Mouse (Mus musculus) forebrain, postnatal 0 days (tissue): ENCODE results near the gene Zfp536. TPM values are rescaled to one million over a fixed set of nuclear protein-coding genes. Genes with fewer than 3 reads are reported as not detected.
A peak's percentile ranks its signal among the peaks of the same experiment; 100 is the strongest.
"Not testable (repeated sequence)": the region's sequence is repeated elsewhere in the genome, so short reads cannot be mapped to it uniquely, and the experiment has no call there.

ENCODE experiments used
- ATAC-seq: fragments of 200-750 bp; cut with Nextera tagmentation; 2 replicates; pipeline ENCODE4 v1.8.0; 2017; ENCODE audit warnings: mild to moderate bottlenecking, moderate library complexity
- DNase-seq: peaks from one replicate; pipeline ENCODE4 v3.0.0-alpha.2; 2015
- H3K27ac ChIP-seq: fragments of 300-500 bp; sonication (generic); 2 replicates; pipeline ENCODE4 v1.5.1; 2014; ENCODE audit warnings: low read depth, mild to moderate bottlenecking, antibody characterized with exemption, low read length, moderate library complexity, mixed read lengths
- H3K27me3 ChIP-seq: fragments of 300-500 bp; sonication (generic); 2 replicates; pipeline ENCODE4 v1.6.1; 2014; ENCODE audit warnings: mild to moderate bottlenecking, low read length, mixed read lengths; ENCODE audit not compliant: insufficient read depth
- H3K36me3 ChIP-seq: fragments of 300-500 bp; sonication (generic); 2 replicates; pipeline ENCODE4 v1.6.1; 2014; ENCODE audit warnings: mild to moderate bottlenecking, moderate library complexity; ENCODE audit not compliant: insufficient read depth
- H3K4me1 ChIP-seq: fragments of 300-500 bp; sonication (generic); 2 replicates; pipeline ENCODE4 v1.6.1; 2014; ENCODE audit warnings: antibody characterized with exemption; ENCODE audit not compliant: insufficient read depth
- H3K4me2 ChIP-seq: fragments of 300-500 bp; sonication (generic); 2 replicates; pipeline ENCODE4 v1.6.1; 2014; ENCODE audit warnings: low read depth, mild to moderate bottlenecking, moderate library complexity
- H3K4me3 ChIP-seq: fragments of 300-500 bp; sonication (generic); 2 replicates; pipeline ENCODE4 v1.5.1; 2014; ENCODE audit warnings: low read depth, low read length, mixed read lengths
- H3K9ac ChIP-seq: fragments of 300-500 bp; sonication (generic); 2 replicates; pipeline ENCODE4 v1.6.1; 2014; ENCODE audit warnings: mild to moderate bottlenecking
- H3K9me3 ChIP-seq: fragments of 300-500 bp; sonication (generic); 2 replicates; pipeline ENCODE4 v1.6.1; 2016; ENCODE audit warnings: low read length
- CTCF ChIP-seq: sonication (generic); IDR thresholded peaks from 2 replicates; pipeline ENCODE4 v1.5.1; 2016; ENCODE audit warnings: antibody characterized with exemption, control low read depth, low read depth
- WGBS: fragments of 180-500 bp; shearing (Covaris S2); extraction: QIAGEN DNeasy Blood & Tissue Kit; methylation state at CpG from one replicate; pipeline ENCODE4 v1.1.7; 2014; 5-methylcytosine and 5-hydroxymethylcytosine counted together
- polyA plus RNA-seq: library from polyadenylated mRNA; unstranded; fragments of >200 nt; fragmentation: Nextera tagmentation; extraction: Ambion mirVana; gene quantifications from 2 replicates; pipeline ENCODE4 v1.2.1, GENCODE M21; 2015
- total RNA-seq: library from RNA; depleted of rRNA; stranded (reverse); fragments of >200 nt; gene quantifications from 2 replicates; pipeline ENCODE4 v1.2.3, GENCODE M21; 2014

The Zfp536 gene
- total and polyA plus RNA-seq, 2 experiments from 2014 or later = 17.0 to 34.9 TPM

GRCm38 (mm10) chr7:37718671-37719402, 54.6 kb downstream of the Zfp536 start:
- WGBS = 55% methylated on average over 15 of the region's 15 CpGs
- no peak overlapping the region for H3K27ac ChIP-seq
- H3K9me3 ChIP-seq = no peaks in the 10 kb centered on the region
- ATAC-seq = peak; percentile 24; the same call in 1 of the 2 replicates
- peaks cover 9% of the 10 kb centered on the region; the same call in 1 of the 2 replicates for H3K4me1 ChIP-seq
- no peaks in the 10 kb centered on the region for H3K36me3 ChIP-seq
- no peak for TF ChIP-seq CTCF
- H3K4me3 ChIP-seq = no peak overlapping the region
- H3K27me3 ChIP-seq = no peaks in the 10 kb centered on the region
- H3K4me2 ChIP-seq = no peak overlapping the region
- no peak for DNase-seq
- no peak overlapping the region for H3K9ac ChIP-seq

GRCm38 (mm10) chr7:37717071-37717470, 56.4 kb downstream of the Zfp536 start:
- Histone ChIP-seq H3K9ac (no peak overlapping the region), H3K27me3 (no peaks in the 10 kb centered on the region), H3K9me3 (no peaks in the 10 kb centered on the region), H3K36me3 (no peaks in the 10 kb centered on the region), H3K4me1 (no peaks in the 10 kb centered on the region), H3K27ac (no peak overlapping the region), H3K4me2 (no peak overlapping the region), H3K4me3 (no peak overlapping the region)
- WGBS = 74% methylated on average over 7 of the region's 7 CpGs
- no peak for TF ChIP-seq CTCF
- no peak for DNase-seq
- no peak for ATAC-seq

GRCm38 (mm10) chr7:37716626-37717025, 56.8 kb downstream of the Zfp536 start:
- H3K27me3 ChIP-seq = no peaks in the 10 kb centered on the region
- no peak overlapping the region for H3K4me2 ChIP-seq
- no peaks in the 10 kb centered on the region for H3K9me3 ChIP-seq
- H3K27ac ChIP-seq = no peak overlapping the region
- ATAC-seq = no peak
- no peak overlapping the region for H3K4me3 ChIP-seq
- H3K4me1 ChIP-seq = no peaks in the 10 kb centered on the region
- no peak for DNase-seq
- 64% methylated on average over 7 of the region's 7 CpGs for WGBS
- no peaks in the 10 kb centered on the region for H3K36me3 ChIP-seq
- no peak for TF ChIP-seq CTCF
- H3K9ac ChIP-seq = no peak overlapping the region

GRCm38 (mm10) chr7:37704464-37704863, 69.0 kb downstream of the Zfp536 start:
- DNase-seq = no peak
- no peak for ATAC-seq
- no peak for TF ChIP-seq CTCF
- H3K4me1 ChIP-seq = no peaks in the 10 kb centered on the region
- H3K27ac ChIP-seq = no peak overlapping the region
- no peak overlapping the region for H3K9ac ChIP-seq
- no peaks in the 10 kb centered on the region for H3K27me3 ChIP-seq
- no peaks in the 10 kb centered on the region for H3K9me3 ChIP-seq
- no peak overlapping the region for H3K4me3 ChIP-seq
- no peak overlapping the region for H3K4me2 ChIP-seq
- WGBS = 88% methylated on average over 9 of the region's 9 CpGs
- no peaks in the 10 kb centered on the region for H3K36me3 ChIP-seq

GRCm38 (mm10) chr7:37697378-37697777, 76.1 kb downstream of the Zfp536 start:
- ATAC-seq, H3K4me2 ChIP-seq, H3K36me3 ChIP-seq, H3K4me1 ChIP-seq, H3K27ac ChIP-seq, H3K9me3 ChIP-seq, H3K9ac ChIP-seq, H3K4me3 ChIP-seq, H3K27me3 ChIP-seq, DNase-seq: not testable (repeated sequence)
- WGBS = 98% methylated on average over 3 of the region's 3 CpGs

- ATAC-seq (no peak), DNase-seq (no peak)
- TF ChIP-seq CTCF = no peak
- 40% methylated on average over 5 of the region's 5 CpGs for WGBS
- H3K27ac ChIP-seq = no peak overlapping the region
- H3K4me3 ChIP-seq = no peak overlapping the region
- no peaks in the 10 kb centered on the region for H3K36me3 ChIP-seq
- H3K4me2 ChIP-seq = no peak overlapping the region
- no peaks in the 10 kb centered on the region for H3K27me3 ChIP-seq
- no peaks in the 10 kb centered on the region for H3K9me3 ChIP-seq
- H3K9ac ChIP-seq = no peak overlapping the region
- H3K4me1 ChIP-seq = no peaks in the 10 kb centered on the region
Measured at GRCm38 (mm10) chr7:37695066-37695465, 78.4 kb downstream of the Zfp536 start.

GRCm38 (mm10) chr7:37690606-37691005, 82.8 kb downstream of the Zfp536 start:
- peak; percentile 24 for DNase-seq
- peaks cover 4% of the 10 kb centered on the region; the same call in 1 of the 2 replicates for H3K4me1 ChIP-seq
- WGBS = 29% methylated on average over 10 of the region's 10 CpGs
- H3K27ac ChIP-seq = 0 out of 2 replicates have a peak overlapping the region, but pooled peaks have one; percentile 9
- no peaks in the 10 kb centered on the region for H3K27me3 ChIP-seq
- H3K4me2 ChIP-seq = no peak overlapping the region
- H3K9ac ChIP-seq = no peak overlapping the region
- no peak overlapping the region for H3K4me3 ChIP-seq
- no peaks in the 10 kb centered on the region for H3K9me3 ChIP-seq
- ATAC-seq = 0 out of 2 replicates have a peak, but pooled peaks have one; percentile 27
- H3K36me3 ChIP-seq = no peaks in the 10 kb centered on the region
- TF ChIP-seq CTCF = no peak
